Mouse (Mus musculus): ENCODE results near the gene Abcc8. TPM values are rescaled to one million over a fixed set of nuclear protein-coding genes. Genes with fewer than 3 reads are reported as not detected.

The Abcc8 gene
- polyA plus RNA-seq, 1 experiment = not detected

DNA sequence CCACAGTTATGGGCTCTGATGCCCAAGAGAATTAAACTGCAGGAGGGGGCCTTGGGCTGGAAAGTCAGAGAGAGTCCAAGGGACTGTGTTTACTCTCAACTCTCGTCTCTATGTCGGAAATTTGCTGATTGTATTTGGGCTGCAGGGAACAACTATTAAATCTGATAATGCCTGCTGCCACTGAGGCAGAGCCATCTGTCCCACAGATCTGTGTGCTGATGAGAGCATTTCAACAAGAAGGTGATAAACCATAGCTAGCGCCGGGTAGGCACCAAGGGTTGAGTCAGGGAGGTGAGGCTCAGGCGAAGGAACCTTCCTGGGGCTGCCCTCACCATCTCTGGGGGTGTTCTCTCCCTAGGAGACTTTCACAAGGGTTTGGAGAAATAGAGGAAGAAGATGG, 17.1 kb downstream of the Abcc8 start:
- Histone ChIP-seq H3K4me3 (ENCODE audit: insufficient read depth, low read depth, low read length) (no peak overlapping the region), H3K4me1 (ENCODE audit: control insufficient read depth, insufficient read depth, low read length) (peaks cover 15% of the 10 kb centered on the region), H3K27ac (ENCODE audit: insufficient read depth, low read depth, low read length) (no peak overlapping the region)
- WGBS = 84% methylated on average over 5 of the region's 5 CpGs
- TF ChIP-seq CTCF (IDR thresholded peaks at IDR 0.05; ENCODE audit: insufficient read depth, low read depth, low read length) = no peak
- TF ChIP-seq POLR2A (IDR thresholded peaks at IDR 0.05; ENCODE audit: insufficient read depth, low read depth, low read length) = no peak

DNA sequence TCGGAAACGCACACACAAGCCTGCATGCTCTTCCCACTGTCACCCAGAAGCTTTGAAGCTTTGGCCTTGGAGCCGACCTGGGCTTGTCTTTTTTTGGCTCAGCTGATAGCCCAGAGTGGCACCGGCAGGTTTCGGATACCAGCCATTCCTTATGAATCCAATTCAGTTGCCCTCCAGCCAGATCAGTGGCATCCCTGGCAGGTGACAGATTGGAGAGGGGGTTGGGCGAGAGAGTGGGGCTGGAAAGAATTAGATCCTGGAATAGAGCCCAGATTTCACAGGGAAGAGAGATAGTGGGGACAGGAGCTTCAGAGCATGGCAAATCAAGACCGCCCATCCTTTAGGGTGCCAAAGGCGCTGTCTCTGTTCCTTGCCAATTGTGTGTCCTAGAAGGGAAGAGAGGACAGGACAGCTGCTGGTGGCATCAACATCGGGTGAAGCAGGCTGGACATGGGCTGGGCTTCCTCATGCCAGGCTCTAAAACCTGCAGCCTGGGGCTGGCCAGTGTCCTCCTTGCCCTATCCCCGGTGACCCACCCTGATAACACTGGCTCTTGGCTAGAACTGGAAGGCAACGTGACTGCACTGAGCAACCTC, 17.6 kb downstream of the Abcc8 start:
- 56% methylated on average over 11 of the region's 11 CpGs for WGBS
- TF ChIP-seq POLR2A (IDR thresholded peaks at IDR 0.05; ENCODE audit: insufficient read depth, low read depth, low read length) (no peak), CTCF (IDR thresholded peaks at IDR 0.05; ENCODE audit: insufficient read depth, low read depth, low read length) (no peak)
- no peak overlapping the region for H3K27ac ChIP-seq (ENCODE audit: insufficient read depth, low read depth, low read length)
- peaks cover 17% of the 10 kb centered on the region for H3K4me1 ChIP-seq (ENCODE audit: control insufficient read depth, insufficient read depth, low read length)
- no peak overlapping the region for H3K4me3 ChIP-seq (ENCODE audit: insufficient read depth, low read depth, low read length)

DNA sequence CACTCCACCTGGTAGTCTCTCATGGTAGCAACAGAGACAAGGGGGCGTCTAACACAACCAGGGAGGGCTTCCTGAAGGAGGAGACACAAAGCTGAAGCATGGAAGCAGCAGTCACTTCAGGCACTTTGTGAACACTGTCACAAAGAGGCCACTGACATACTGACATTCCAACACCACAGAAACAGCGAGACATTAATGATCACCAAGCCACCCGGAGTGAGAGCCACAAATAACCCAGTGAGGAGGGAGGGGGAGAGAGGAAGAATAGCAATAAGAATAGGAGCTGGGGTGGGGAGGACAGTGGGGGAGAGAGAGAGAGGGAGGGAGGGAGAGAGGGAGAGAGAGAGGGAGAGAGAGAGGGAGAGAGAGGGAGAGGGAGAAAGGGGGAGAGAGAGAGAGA, 18.2 kb downstream of the Abcc8 start:
- no peak overlapping the region for H3K27ac ChIP-seq (ENCODE audit: insufficient read depth, low read depth, low read length)
- H3K4me1 ChIP-seq (ENCODE audit: control insufficient read depth, insufficient read depth, low read length) = peaks cover 17% of the 10 kb centered on the region
- WGBS = 28% methylated on average over 3 of the region's 3 CpGs
- no peak overlapping the region for H3K4me3 ChIP-seq (ENCODE audit: insufficient read depth, low read depth, low read length)
- TF ChIP-seq CTCF (IDR thresholded peaks at IDR 0.05; ENCODE audit: insufficient read depth, low read depth, low read length) (no peak), POLR2A (IDR thresholded peaks at IDR 0.05; ENCODE audit: insufficient read depth, low read depth, low read length) (no peak)

DNA sequence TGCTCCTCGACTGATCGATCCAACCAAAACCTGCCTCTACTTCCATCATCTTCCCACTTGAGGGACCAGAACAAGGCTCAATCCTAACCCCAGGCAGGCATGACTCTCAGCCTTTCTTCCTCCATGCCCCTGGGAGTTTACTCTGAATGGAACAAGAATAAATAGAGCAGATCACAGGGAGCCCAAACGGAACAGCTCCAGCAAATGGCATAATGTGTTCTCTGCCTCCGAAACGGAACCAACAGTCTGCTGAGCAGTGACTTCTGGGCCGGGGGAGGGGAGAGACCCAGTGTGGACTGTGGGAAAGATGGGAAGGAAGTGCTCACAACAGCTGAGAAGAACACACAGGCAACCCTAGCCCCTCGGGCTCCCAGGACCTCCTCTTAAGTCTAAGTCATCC, 22.1 kb downstream of the Abcc8 start:
- no peak overlapping the region for H3K27ac ChIP-seq (ENCODE audit: insufficient read depth, low read depth, low read length)
- peaks cover 28% of the 10 kb centered on the region for H3K4me1 ChIP-seq (ENCODE audit: control insufficient read depth, insufficient read depth, low read length)
- no peak overlapping the region for H3K4me3 ChIP-seq (ENCODE audit: insufficient read depth, low read depth, low read length)
- no peak for TF ChIP-seq CTCF (IDR thresholded peaks at IDR 0.05; ENCODE audit: insufficient read depth, low read depth, low read length)
- no peak for TF ChIP-seq POLR2A (IDR thresholded peaks at IDR 0.05; ENCODE audit: insufficient read depth, low read depth, low read length)
- 53% methylated on average over 7 of the region's 7 CpGs for WGBS

DNA sequence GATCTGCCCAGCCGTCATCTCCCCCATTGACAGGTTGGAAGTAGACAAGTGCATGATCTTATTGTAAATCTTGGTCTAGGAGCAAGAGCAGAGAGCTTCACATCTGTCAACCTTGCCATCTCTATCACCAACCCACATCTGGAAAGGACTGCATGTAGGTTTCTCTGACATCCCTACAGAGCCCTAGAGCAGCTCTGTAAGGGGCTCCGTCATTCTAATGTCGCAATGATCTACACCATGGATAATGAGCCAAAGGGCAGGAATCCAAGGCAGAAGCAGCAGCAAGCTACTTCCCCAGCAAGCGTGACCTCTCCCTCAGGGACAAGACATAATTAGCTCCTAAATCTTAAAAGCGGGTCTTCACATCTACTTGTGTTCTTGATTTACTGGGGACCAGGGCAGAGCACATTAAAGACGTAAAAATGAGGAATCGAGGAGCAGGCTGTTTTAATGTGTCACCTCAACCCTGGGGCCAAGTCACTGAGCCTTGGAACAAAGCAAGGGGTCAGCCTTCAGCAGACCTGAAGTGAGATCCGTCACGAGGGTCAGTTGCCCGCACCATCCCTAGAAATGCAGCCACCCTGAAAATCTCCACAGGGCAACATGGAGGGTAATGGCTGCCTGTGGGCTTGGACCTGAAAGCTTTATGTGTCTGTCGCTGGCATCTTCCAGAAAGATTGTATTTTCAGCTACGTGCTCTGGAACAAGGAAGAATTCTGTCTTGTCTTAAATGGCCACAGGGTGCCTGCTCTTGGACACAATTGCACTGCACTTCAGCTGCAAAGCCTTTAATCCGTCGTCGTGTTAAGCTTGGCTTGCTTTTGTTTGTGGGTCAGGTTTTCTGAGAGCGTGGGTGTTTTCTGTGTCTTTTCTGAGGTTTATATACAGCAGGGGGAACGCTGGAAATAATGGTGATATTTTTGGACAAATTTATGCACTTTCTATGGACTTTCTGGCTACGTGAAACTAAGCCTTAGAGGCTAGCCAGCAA, 25.0 kb downstream of the Abcc8 start:
- no peak overlapping the region for H3K27ac ChIP-seq (ENCODE audit: insufficient read depth, low read depth, low read length)
- 41% methylated on average over 18 of the region's 18 CpGs for WGBS
- peaks cover 19% of the 10 kb centered on the region for H3K4me1 ChIP-seq (ENCODE audit: control insufficient read depth, insufficient read depth, low read length)
- H3K4me3 ChIP-seq (ENCODE audit: insufficient read depth, low read depth, low read length) = no peak overlapping the region
- no peak for TF ChIP-seq POLR2A (IDR thresholded peaks at IDR 0.05; ENCODE audit: insufficient read depth, low read depth, low read length)
- no peak for TF ChIP-seq CTCF (IDR thresholded peaks at IDR 0.05; ENCODE audit: insufficient read depth, low read depth, low read length)

GRCm38 (mm10) chr7:46152819-46153351, 26.9 kb downstream of the Abcc8 start:
- no peak overlapping the region for H3K27ac ChIP-seq (ENCODE audit: insufficient read depth, low read depth, low read length)
- no peak overlapping the region for H3K4me3 ChIP-seq (ENCODE audit: insufficient read depth, low read depth, low read length)
- 62% methylated on average over 9 of the region's 9 CpGs for WGBS
- TF ChIP-seq CTCF (IDR thresholded peaks at IDR 0.05; ENCODE audit: insufficient read depth, low read depth, low read length) (no peak), POLR2A (IDR thresholded peaks at IDR 0.05; ENCODE audit: insufficient read depth, low read depth, low read length) (no peak)
- H3K4me1 ChIP-seq (ENCODE audit: control insufficient read depth, insufficient read depth, low read length) = peaks cover 15% of the 10 kb centered on the region

GRCm38 (mm10) chr7:46147417-46147816, 32.4 kb downstream of the Abcc8 start:
- 90% methylated on average over 7 of the region's 7 CpGs for WGBS
- TF ChIP-seq POLR2A (IDR thresholded peaks at IDR 0.05; ENCODE audit: insufficient read depth, low read depth, low read length) = no peak
- TF ChIP-seq CTCF (IDR thresholded peaks at IDR 0.05; ENCODE audit: insufficient read depth, low read depth, low read length) = no peak
- H3K4me1 ChIP-seq (ENCODE audit: control insufficient read depth, insufficient read depth, low read length) = peaks cover 4% of the 10 kb centered on the region; the same call in 1 of the 2 replicates

GRCm38 (mm10) chr7:46146675-46147308, 33.0 kb downstream of the Abcc8 start:
- H3K27ac ChIP-seq (ENCODE audit: insufficient read depth, low read depth, low read length) = no peak overlapping the region
- TF ChIP-seq POLR2A (IDR thresholded peaks at IDR 0.05; ENCODE audit: insufficient read depth, low read depth, low read length) (no peak), CTCF (IDR thresholded peaks at IDR 0.05; ENCODE audit: insufficient read depth, low read depth, low read length) (no peak)
- WGBS = 70% methylated on average over 7 of the region's 7 CpGs

More at GRCm38 (mm10) chr7:46147417-46147816, 32.4 kb downstream of the Abcc8 start:
- Histone ChIP-seq H3K4me3 (ENCODE audit: insufficient read depth, low read depth, low read length) (no peak overlapping the region), H3K27ac (ENCODE audit: insufficient read depth, low read depth, low read length) (no peak overlapping the region)

More at GRCm38 (mm10) chr7:46146675-46147308, 33.0 kb downstream of the Abcc8 start:
- Histone ChIP-seq H3K4me3 (ENCODE audit: insufficient read depth, low read depth, low read length) (no peak overlapping the region), H3K4me1 (ENCODE audit: control insufficient read depth, insufficient read depth, low read length) (peaks cover 4% of the 10 kb centered on the region; the same call in 1 of the 2 replicates)

Measured in olfactory bulb, adult 2 months (tissue).